Comparison of ENCODE assay signal across 8 mouse cellular contexts in genomic region chr11:6411684-6412083, GRCm38 (mm10). TPM values are rescaled to one million over a fixed set of nuclear protein-coding genes. Genes with fewer than 3 reads are reported as not detected.
DNase-seq lines count a peak whose midpoint lies in the region; ATAC-seq and TF ChIP-seq lines count a peak whose summit lies in the region.

No protein-coding gene starts in this region.

- DNase-seq in thymus, adult 2 months, result peak; percentile 78
- DNase-seq in thymus, adult 18-20 months, result no peak
- peak; percentile 89 to 92 for DNase-seq in adrenal gland, postnatal 36 days
- DNase-seq in kidney, postnatal 25 days, result peak; percentile 83 to 94
- peak; percentile 82 for DNase-seq in lung, adult 2 months
- peak; percentile 90 for DNase-seq in right cerebral cortex, postnatal 4 days

- no peak for TF ChIP-seq POLR2A in thymus, adult 2 months (IDR thresholded peaks at IDR 0.05; ENCODE audit: control insufficient read depth, extremely low read depth, insufficient read depth, low read length, poor library complexity)
- TF ChIP-seq POLR2A in embryonic fibroblast, embryonic 13.5 days (IDR thresholded peaks at IDR 0.05; ENCODE audit: low read depth, low read length), result no peak
- no peak for TF ChIP-seq POLR2A in lung, adult 2 months (IDR thresholded peaks at IDR 0.05; ENCODE audit: borderline replicate concordance, extremely low read depth, low read depth, low read length)

- H3K27me3 ChIP-seq in thymus, adult 2 months (ENCODE audit: control insufficient read depth, insufficient read depth, low read length), result no peaks in the 10 kb centered on the region

- no peak for ATAC-seq in erythroblast, adult 5-6 weeks (replicated peaks; ENCODE audit: low FRiP score, poor library complexity, severe bottlenecking)

- H3K4me1 ChIP-seq in thymus, adult 2 months (replicated peaks; ENCODE audit: control insufficient read depth, insufficient read depth, low read length), result peaks cover 30% of the 10 kb centered on the region
- peaks cover 2% of the 10 kb centered on the region; the same call in 1 of the 2 replicates for H3K4me1 ChIP-seq in embryonic fibroblast, embryonic 13.5 days (ENCODE audit: control insufficient read depth, insufficient read depth, low read length)
- H3K4me1 ChIP-seq in lung, adult 2 months (ENCODE audit: control insufficient read depth, insufficient read depth, low read length), result peaks cover 5% of the 10 kb centered on the region

- TF ChIP-seq CTCF in thymus, adult 2 months (IDR thresholded peaks at IDR 0.05; ENCODE audit: borderline replicate concordance, control insufficient read depth, extremely low read depth, insufficient read depth, low read length, poor library complexity), result peak; percentile 93; the same call in 1 of the 2 replicates
- peak; percentile 73 for TF ChIP-seq CTCF in embryonic fibroblast, embryonic 13.5 days (IDR thresholded peaks at IDR 0.05; ENCODE audit: borderline replicate concordance, insufficient read depth, low read length)
- TF ChIP-seq CTCF in lung, adult 2 months (IDR thresholded peaks at IDR 0.05; ENCODE audit: insufficient read depth, low read length), result peak; percentile 85

- H3K36me3 ChIP-seq in thymus, adult 2 months (ENCODE audit: control insufficient read depth, insufficient read depth, low read length), result no peaks in the 10 kb centered on the region

- WGBS in thymus, adult 2 months, result 9% methylated on average over 5 of the region's 5 CpGs
- 11% methylated on average over 5 of the region's 5 CpGs for WGBS in lung, adult 2 months

- no peak overlapping the region for H3K4me3 ChIP-seq in thymus, adult 2 months (ENCODE audit: control insufficient read depth, insufficient read depth, low read length)
- H3K4me3 ChIP-seq in embryonic fibroblast, embryonic 13.5 days (ENCODE audit: insufficient read depth, low read length), result no peak overlapping the region
- no peak overlapping the region for H3K4me3 ChIP-seq in lung, adult 2 months (replicated peaks; ENCODE audit: extremely low read depth, low read depth, low read length)

- no peak overlapping the region for H3K27ac ChIP-seq in thymus, adult 2 months (ENCODE audit: control insufficient read depth, insufficient read depth, low read length)
- H3K27ac ChIP-seq in embryonic fibroblast, embryonic 13.5 days (ENCODE audit: insufficient read depth, low read length), result no peak overlapping the region

RNA-seq across cellular contexts. Expression of gene Ppia, which starts 3.6 kb away (rescaled TPM):
- 1,363 and 1,486 TPM in 2 replicates for polyA plus RNA-seq in thymus, adult 2 months (2012; rRNA removed)
- total RNA-seq in adrenal gland, postnatal 36 days (2021), result 1,000 to 10,000 TPM; 1,935 TPM
- 2,412 and 2,425 TPM in 2 replicates for polyA plus RNA-seq in embryonic fibroblast, embryonic 13.5 days (2011; ENCODE audit: insufficient read length, low read depth, missing spikeins)
- 407 and 532 TPM in 2 replicates for polyA plus RNA-seq in lung, adult 2 months (2012; rRNA removed)
- 1,176 and 1,185 TPM in 2 replicates for total RNA-seq in erythroblast, adult 5-6 weeks (2015; ENCODE audit: low replicate concordance)
- 351 and 513 TPM in 2 replicates for total RNA-seq in erythroblast, adult 5-6 weeks (2017; ENCODE audit: low replicate concordance)

RNA-seq across cellular contexts. Expression of gene Zmiz2, which starts 22.8 kb away (rescaled TPM):
- 137 and 187 TPM in 2 replicates for polyA plus RNA-seq in thymus, adult 2 months (2012; rRNA removed)
- 10 to 100 TPM; 49.1 to 51.0 TPM for total RNA-seq in adrenal gland, postnatal 36 days (2021)
- polyA plus RNA-seq in embryonic fibroblast, embryonic 13.5 days (2011; ENCODE audit: insufficient read length, low read depth, missing spikeins), result 18.5 and 22.0 TPM in 2 replicates
- 50.3 and 58.5 TPM in 2 replicates for polyA plus RNA-seq in lung, adult 2 months (2012; rRNA removed)
- 9.8 and 12.9 TPM in 2 replicates for total RNA-seq in erythroblast, adult 5-6 weeks (2015; ENCODE audit: low replicate concordance)
- total RNA-seq in erythroblast, adult 5-6 weeks (2017; ENCODE audit: low replicate concordance), result 1.5 and 3.1 TPM in 2 replicates

RNA-seq across cellular contexts. Expression of gene H2afv, which starts 32.6 kb away (rescaled TPM):
- polyA plus RNA-seq in thymus, adult 2 months (2012; rRNA removed), result 163 and 178 TPM in 2 replicates
- 10 to 100 TPM; 64.9 to 68.8 TPM for total RNA-seq in adrenal gland, postnatal 36 days (2021)
- polyA plus RNA-seq in embryonic fibroblast, embryonic 13.5 days (2011; ENCODE audit: insufficient read length, low read depth, missing spikeins), result 55.9 and 74.5 TPM in 2 replicates
- polyA plus RNA-seq in lung, adult 2 months (2012; rRNA removed), result 39.1 and 51.4 TPM in 2 replicates
- total RNA-seq in erythroblast, adult 5-6 weeks (2015; ENCODE audit: low replicate concordance), result 53.3 and 54.0 TPM in 2 replicates
- total RNA-seq in erythroblast, adult 5-6 weeks (2017; ENCODE audit: low replicate concordance), result 32.3 and 44.9 TPM in 2 replicates

Comparison
In these comparisons a context has a peak if more than half of its experiments do, and no peak if none do; other contexts are left out.
1. DNase-seq: peak in thymus, adult 2 months (single experiment), adrenal gland, postnatal 36 days (2 of 2), kidney, postnatal 25 days (2 of 2), lung, adult 2 months (single experiment) and right cerebral cortex, postnatal 4 days (single experiment); none in thymus, adult 18-20 months (0 of 2).
2. Peak in every context shown above with its lines, with median percentiles within 50 percentile points of each other: CTCF ChIP-seq.